Mouse (Mus musculus) ES-E14 (cell line): ENCODE results near the gene Bmpr2. TPM values are rescaled to one million over a fixed set of nuclear protein-coding genes. Genes with fewer than 3 reads are reported as not detected.

Experiments used
- DNase-seq: peaks from one replicate; pipeline ENCODE4 v3.0.0-alpha.2; 2013; ENCODE audit warnings: low read depth, low spot score
- H3K27ac ChIP-seq: 2 replicates; pipeline ENCODE4 v1.5.1; 2012; ENCODE audit warnings: low read depth, mild to moderate bottlenecking, low read length, moderate library complexity, mixed read lengths; ENCODE audit not compliant: poor library complexity, insufficient read depth, severe bottlenecking
- H3K36me3 ChIP-seq: 2 replicates; pipeline ENCODE4 v1.6.1; 2012; ENCODE audit warnings: mild to moderate bottlenecking, low read length, moderate library complexity, mixed read lengths; ENCODE audit not compliant: control insufficient read depth, poor library complexity, insufficient read depth, severe bottlenecking
- H3K4me1 ChIP-seq, 2 experiments: fragments of 150-350 bp in 1 of 2; sonication (generic) in 1 of 2; 2 replicates each; pipeline ENCODE4 v1.6.1; 2012; ENCODE audit warnings: low read length in 2 of 2, mild to moderate bottlenecking in 1 of 2, mixed read lengths in 1 of 2; ENCODE audit not compliant: control insufficient read depth in 2 of 2, insufficient read depth in 2 of 2, poor library complexity in 1 of 2
- H3K4me3 ChIP-seq, 2 experiments: fragments of 150-350 bp in 1 of 2; sonication (generic) in 1 of 2; 2 replicates each; pipeline ENCODE4 v1.5.1; 2012; ENCODE audit warnings: low read length in 2 of 2, low read depth in 1 of 2, mild to moderate bottlenecking in 1 of 2, mixed read lengths in 1 of 2; ENCODE audit not compliant: insufficient read depth in 1 of 2, poor library complexity in 1 of 2, severe bottlenecking in 1 of 2
- H3K9ac ChIP-seq: 2 replicates; pipeline ENCODE4 v1.6.1; 2012; ENCODE audit warnings: low read depth, mild to moderate bottlenecking, low read length, mixed read lengths; ENCODE audit not compliant: poor library complexity, insufficient read depth, severe bottlenecking
- H3K9me3 ChIP-seq: fragments of 150-350 bp; sonication (generic); 2 replicates; pipeline ENCODE4 v1.6.1; 2012; ENCODE audit warnings: low read depth, mild to moderate bottlenecking, low read length; ENCODE audit not compliant: control insufficient read depth, insufficient read depth
- CHD2 ChIP-seq: IDR thresholded peaks from 2 replicates; pipeline ENCODE4 v1.6.1; 2014; ENCODE audit warnings: mild to moderate bottlenecking, low read depth, low read length, inconsistent platforms
- HCFC1 ChIP-seq: IDR thresholded peaks from 2 replicates; pipeline ENCODE4 v1.6.1; 2012; ENCODE audit warnings: low read length, inconsistent platforms, borderline replicate concordance; ENCODE audit not compliant: insufficient read depth
- MAFK ChIP-seq: IDR thresholded peaks from 2 replicates; pipeline ENCODE4 v1.6.1; 2014; ENCODE audit warnings: mild to moderate bottlenecking, low read depth, low read length, inconsistent platforms; ENCODE audit not compliant: insufficient read depth
- ZC3H11A ChIP-seq: IDR thresholded peaks from 2 replicates; pipeline ENCODE4 v1.6.1; 2012; ENCODE audit warnings: low read depth, mild to moderate bottlenecking, inconsistent platforms, low read length, borderline replicate concordance
- ZNF384 ChIP-seq: IDR thresholded peaks from 2 replicates; pipeline ENCODE4 v1.6.1; 2012; ENCODE audit warnings: low read depth, low read length, inconsistent platforms
- in situ Hi-C, 2 experiments: fragments of 600-800 bp; cut with MboI; formaldehyde crosslinking; loops; one replicate each; pipeline ENCODE4 v1.15.1; 2025; ENCODE audit warnings: low sequenced_read_pairs in 2 of 2, inconsistent platforms in 1 of 2; ENCODE audit not compliant: unreplicated experiment in 2 of 2
- total RNA-seq: library from RNA; depleted of rRNA; stranded (reverse); fragments of 300-350 nt; gene quantifications from 2 replicates; pipeline ENCODE4 v1.2.3, GENCODE M21; 2012

Gene Bmpr2
- total RNA-seq, 1 experiment, result 17.0 TPM

GRCm38 (mm10) chr1:59901082-59901876 is 138.1 kb downstream of the Bmpr2 start:
- Histone ChIP-seq H3K27ac (no peak overlapping the region), H3K36me3 (no peaks in the 10 kb centered on the region), H3K9ac (no peak overlapping the region), H3K9me3 (no peaks in the 10 kb centered on the region), H3K4me3 (no peak overlapping the region), H3K4me1 (no peaks in the 10 kb centered on the region)
- DNase-seq, result no peak
- in situ Hi-C loops, result no loop called here
- TF ChIP-seq MAFK (no peak), HCFC1 (no peak), ZC3H11A (no peak), ZNF384 (no peak), CHD2 (no peak)

DNA sequence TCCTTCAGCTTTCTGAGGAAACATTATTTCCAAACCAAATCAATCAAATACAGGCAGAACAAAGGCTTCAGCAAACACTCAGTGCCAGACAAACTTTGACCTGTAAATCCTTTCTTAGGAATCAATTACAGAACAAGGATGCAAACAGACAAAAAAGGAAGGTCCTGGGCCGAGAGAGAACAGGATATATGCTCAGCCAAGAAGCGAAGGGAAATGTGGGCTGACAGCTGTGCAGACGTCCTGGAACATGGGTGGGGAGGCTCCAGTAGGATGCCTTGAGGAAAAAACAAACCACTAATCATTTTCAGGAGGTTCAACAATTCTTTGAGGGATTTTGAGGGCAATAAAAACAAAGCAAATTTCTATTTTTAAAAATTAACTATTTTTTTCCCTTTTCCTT is 139.4 kb downstream of the Bmpr2 start:
- Histone ChIP-seq H3K27ac (no peak overlapping the region), H3K4me1 (no peaks in the 10 kb centered on the region), H3K36me3 (no peaks in the 10 kb centered on the region), H3K4me3 (no peak overlapping the region), H3K9ac (no peak overlapping the region), H3K9me3 (no peaks in the 10 kb centered on the region)
- in situ Hi-C loops, result no loop called here
- no peak for DNase-seq
- TF ChIP-seq CHD2, result no peak
- TF ChIP-seq MAFK, result no peak
- no peak for TF ChIP-seq HCFC1
- no peak for TF ChIP-seq ZC3H11A
- no peak for TF ChIP-seq ZNF384

DNA sequence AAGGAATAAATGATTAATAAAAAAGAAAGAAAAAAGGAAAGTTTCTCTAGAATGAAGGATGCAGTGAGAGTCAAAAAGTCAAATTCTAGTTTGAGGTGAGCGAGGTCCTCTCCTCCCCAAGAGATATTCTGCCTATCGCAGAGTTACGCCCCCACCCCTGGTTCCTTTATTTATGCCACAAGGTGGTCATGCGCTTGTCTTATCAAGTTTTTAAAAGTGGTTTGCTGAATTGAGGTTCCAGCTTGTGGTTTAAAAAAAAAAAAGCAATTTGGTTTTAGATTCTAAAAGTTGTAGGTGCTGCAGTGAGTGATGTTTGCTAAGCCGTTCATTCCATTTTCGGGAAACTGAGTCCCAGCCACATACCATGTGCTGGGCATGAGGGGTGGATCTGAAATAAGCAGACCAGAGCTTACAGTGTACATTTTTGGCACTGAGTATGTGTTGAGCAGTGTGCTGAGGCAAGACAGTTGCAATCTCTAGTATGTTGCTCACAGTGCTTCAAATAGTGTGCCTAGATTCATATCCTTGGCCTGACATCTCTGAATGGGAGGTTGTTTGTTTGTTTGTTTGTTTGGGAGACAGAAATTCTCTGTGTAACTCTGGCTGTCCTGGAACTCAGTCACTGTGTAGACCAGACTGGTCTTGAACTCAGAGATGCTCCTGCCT is 141.6 kb downstream of the Bmpr2 start:
- DNase-seq, result no peak
- in situ Hi-C loops, result no loop called here
- Histone ChIP-seq H3K4me3 (no peak overlapping the region), H3K9me3 (no peaks in the 10 kb centered on the region), H3K36me3 (no peaks in the 10 kb centered on the region), H3K9ac (no peak overlapping the region), H3K4me1 (no peaks in the 10 kb centered on the region), H3K27ac (no peak overlapping the region)
- no peak for TF ChIP-seq MAFK
- no peak for TF ChIP-seq CHD2
- TF ChIP-seq HCFC1, result no peak
- no peak for TF ChIP-seq ZC3H11A

GRCm38 (mm10) chr1:59905916-59906315 is 142.7 kb downstream of the Bmpr2 start:
- no peak for DNase-seq
- Histone ChIP-seq H3K9ac (no peak overlapping the region), H3K9me3 (no peaks in the 10 kb centered on the region), H3K4me1 (no peaks in the 10 kb centered on the region), H3K27ac (no peak overlapping the region), H3K36me3 (no peaks in the 10 kb centered on the region), H3K4me3 (no peak overlapping the region)
- TF ChIP-seq ZC3H11A (no peak), CHD2 (no peak), MAFK (no peak), ZNF384 (no peak), HCFC1 (no peak)
- in situ Hi-C loops, result no loop called here
